Mouse (Mus musculus): ENCODE data around the gene Lpar3. TPM values are rescaled to one million over a fixed set of nuclear protein-coding genes. Genes with fewer than 3 reads are reported as not detected.
A peak's percentile ranks its signal among the peaks of the same experiment; 100 is the strongest.

Gene Lpar3
- 1.2 and 1.7 TPM in 2 replicates for polyA plus RNA-seq (2015; fragmentation: Nextera tagmentation; extraction: Ambion mirVana)

DNA sequence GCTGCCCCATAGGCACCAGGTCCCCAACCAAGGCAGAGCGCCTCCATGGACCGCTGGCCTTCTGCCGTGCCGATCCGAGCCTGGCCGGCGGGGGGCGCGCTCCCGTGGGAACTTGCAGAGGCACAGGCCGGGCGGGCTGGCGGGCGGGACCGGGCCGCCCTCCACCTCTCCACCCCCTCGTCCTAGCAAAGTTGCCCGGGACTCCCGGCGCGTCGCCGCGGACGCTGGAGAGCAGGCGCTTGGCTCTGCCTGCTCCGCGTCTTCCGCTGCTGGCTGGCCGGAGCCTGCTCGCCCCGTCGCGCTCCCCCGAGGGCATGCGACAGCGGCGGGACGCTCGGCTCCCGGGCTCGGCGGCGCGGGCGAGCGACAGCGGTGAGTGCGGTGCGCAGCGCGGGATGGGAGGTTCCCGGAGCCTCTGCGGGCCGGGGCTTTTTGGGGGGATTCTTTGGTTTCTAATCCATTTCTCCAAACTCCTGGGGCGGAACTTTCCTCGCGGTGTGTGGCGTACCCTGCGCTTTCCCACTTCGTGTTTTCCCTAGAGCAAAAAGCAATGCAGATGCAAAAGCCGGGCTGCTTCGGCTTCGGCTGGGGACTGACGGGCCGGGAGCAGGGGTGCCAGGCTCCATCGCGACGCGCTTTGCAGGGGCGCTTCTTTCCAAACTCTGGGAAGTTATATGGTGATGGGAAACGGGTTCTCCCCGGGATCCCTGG is at the start of gene Lpar3:
Gene Lpar3 (plus strand): TSS at position 188 of the 711 bp plus-strand sequence.
- Histone ChIP-seq H3K27me3 (replicated peaks) (peaks cover 22% of the 10 kb centered on the region), H3K4me2 (peak within 1 kb of the TSS; percentile 87), H3K4me3 (replicated peaks) (peak within 1 kb of the TSS; percentile 44), H3K36me3 (no peaks in the 10 kb centered on the region), H3K9ac (0 out of 2 replicates have a peak within 1 kb of the TSS, but pooled peaks have one; percentile 27), H3K9me3 (no peaks in the 10 kb centered on the region), H3K27ac (no peak within 1 kb of the TSS), H3K4me1 (0 out of 2 replicates have a peak, but pooled peaks cover 6% of the 10 kb centered on the region)
- under 1% methylated on average over 69 of the region's 73 CpGs for WGBS
- ATAC-seq (ENCODE audit: insufficient read depth, low FRiP score, low read depth): peak; percentile 73; the same call in 1 of the 2 replicates

DNA sequence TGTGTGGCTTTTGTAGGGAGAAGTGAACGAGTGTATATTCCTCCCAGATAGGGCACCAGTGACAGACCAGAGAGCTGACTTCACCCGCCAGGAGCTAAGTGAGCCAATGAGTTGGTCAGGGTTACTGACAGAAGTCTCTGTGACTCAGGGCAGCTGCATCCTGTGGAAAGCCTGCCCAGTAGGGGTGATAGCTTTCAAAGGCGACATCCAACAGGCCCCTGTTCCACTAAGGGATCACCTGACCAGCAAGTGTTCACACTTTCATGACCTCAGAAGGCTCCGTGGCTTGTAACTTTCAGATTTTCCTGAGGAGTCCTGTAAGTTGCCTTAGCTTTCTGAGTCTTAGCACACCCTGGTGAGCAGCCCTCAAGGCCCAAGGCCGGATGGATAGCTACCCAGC is 47.7 kb upstream of the Lpar3 start:
- 79% methylated on average over 5 of the region's 5 CpGs for WGBS
- no peaks in the 10 kb centered on the region for H3K27me3 ChIP-seq (replicated peaks)
- no peak overlapping the region for H3K4me3 ChIP-seq (replicated peaks)
- no peak for ATAC-seq (ENCODE audit: insufficient read depth, low FRiP score, low read depth)
- no peak overlapping the region for H3K27ac ChIP-seq
- H3K4me2 ChIP-seq: no peak overlapping the region
- peaks cover 3% of the 10 kb centered on the region; the same call in 1 of the 2 replicates for H3K9me3 ChIP-seq
- no peaks in the 10 kb centered on the region for H3K36me3 ChIP-seq
- no peaks in the 10 kb centered on the region for H3K4me1 ChIP-seq
- H3K9ac ChIP-seq: no peak overlapping the region

DNA sequence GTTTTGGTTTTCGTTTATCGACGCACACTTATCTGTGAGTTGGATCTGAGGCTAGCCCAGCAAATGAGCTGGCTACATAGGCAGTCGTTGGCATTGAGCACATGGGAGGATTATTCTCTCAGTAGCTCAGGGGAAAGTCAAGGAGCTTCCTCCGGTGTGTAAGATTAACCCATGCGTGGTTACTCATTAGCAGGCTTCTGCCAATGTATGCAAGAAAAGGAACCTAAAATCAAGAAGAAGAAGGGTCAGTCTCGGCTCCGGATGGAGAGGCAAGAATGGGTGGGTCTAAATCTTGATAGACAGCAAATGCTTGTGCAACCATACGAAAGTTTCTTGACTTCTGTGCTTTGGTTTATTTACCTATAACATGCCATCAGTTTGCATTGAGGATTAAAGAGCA is 46.5 kb upstream of the Lpar3 start:
- ATAC-seq (ENCODE audit: insufficient read depth, low FRiP score, low read depth): no peak
- no peaks in the 10 kb centered on the region for H3K4me1 ChIP-seq
- no peak overlapping the region for H3K9ac ChIP-seq
- no peak overlapping the region for H3K27ac ChIP-seq
- H3K27me3 ChIP-seq (replicated peaks): no peaks in the 10 kb centered on the region
- H3K4me3 ChIP-seq (replicated peaks): no peak overlapping the region
- H3K36me3 ChIP-seq: no peaks in the 10 kb centered on the region
- H3K9me3 ChIP-seq: peaks cover 3% of the 10 kb centered on the region; the same call in 1 of the 2 replicates
- H3K4me2 ChIP-seq: no peak overlapping the region
- 80% methylated on average over 9 of the region's 9 CpGs for WGBS

DNA sequence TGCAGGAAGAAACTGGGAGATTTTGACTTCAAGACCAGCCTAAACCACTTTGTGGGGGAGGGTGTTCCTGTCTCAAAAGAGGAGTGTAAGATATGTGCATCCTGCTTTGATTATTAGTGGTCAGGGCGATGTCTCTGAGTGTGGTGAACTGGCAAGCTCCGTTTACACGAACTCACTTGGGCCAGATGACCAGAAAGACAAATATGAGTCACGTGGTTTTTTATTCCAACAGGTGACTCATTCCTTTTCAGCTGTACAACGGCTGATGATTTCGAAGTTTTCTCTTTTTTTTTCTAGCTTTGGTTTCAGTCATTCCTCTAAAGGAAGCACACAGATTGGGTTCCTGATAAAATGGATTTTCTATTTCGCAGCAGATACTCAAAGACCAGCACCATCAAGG is 43.5 kb upstream of the Lpar3 start:
- Histone ChIP-seq H3K4me2 (peak overlapping the region; percentile 50; the same call in 1 of the 2 replicates), H3K4me3 (replicated peaks) (no peak overlapping the region), H3K4me1 (peaks cover 6% of the 10 kb centered on the region; the same call in 1 of the 2 replicates), H3K36me3 (no peaks in the 10 kb centered on the region), H3K9ac (no peak overlapping the region), H3K27ac (no peak overlapping the region), H3K9me3 (no peaks in the 10 kb centered on the region), H3K27me3 (replicated peaks) (no peaks in the 10 kb centered on the region)
- ATAC-seq (ENCODE audit: insufficient read depth, low FRiP score, low read depth): no peak
- WGBS: 58% methylated on average over 7 of the region's 7 CpGs

DNA sequence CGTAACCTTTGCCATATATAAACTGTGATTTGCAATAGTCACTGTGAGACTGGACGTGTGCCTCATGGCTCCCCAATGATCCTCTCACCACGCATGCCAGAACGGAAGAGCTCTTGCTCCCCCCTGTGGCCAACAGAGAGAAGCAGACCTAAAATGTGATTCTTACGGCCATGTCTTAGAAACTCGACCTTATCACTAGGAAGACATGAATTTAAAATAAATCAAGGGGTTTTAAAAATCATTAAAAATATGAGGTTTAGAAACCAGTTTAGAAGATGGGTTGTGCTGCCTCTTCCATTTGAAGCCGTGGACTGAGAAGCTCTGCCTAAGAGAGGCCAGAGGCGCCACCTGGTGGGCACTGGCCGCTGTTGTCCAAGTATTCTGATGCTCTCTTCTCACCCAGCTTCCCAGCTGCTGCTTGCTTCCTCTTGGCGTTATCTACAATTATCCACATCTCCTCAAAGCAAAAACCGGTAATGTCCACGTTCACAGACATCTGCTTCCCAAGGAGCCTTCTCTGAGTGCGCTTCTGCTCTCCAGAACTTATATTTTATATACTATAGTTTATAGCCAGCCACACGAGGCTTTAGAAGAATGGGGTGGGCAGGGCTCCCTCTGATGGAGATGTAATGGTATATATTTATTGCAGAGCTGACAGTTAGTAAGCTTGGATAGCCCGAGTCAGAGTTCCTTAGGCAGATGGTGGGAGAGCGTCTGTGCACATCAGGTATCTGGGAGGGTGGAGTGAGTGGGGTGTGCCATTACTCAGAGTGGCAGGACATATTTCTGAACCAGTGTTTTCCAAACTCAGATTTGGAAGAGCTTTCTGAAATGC is 42.8 kb upstream of the Lpar3 start:
- Histone ChIP-seq H3K27me3 (replicated peaks) (no peaks in the 10 kb centered on the region), H3K9ac (no peak overlapping the region), H3K4me2 (peak overlapping the region; percentile 50), H3K9me3 (no peaks in the 10 kb centered on the region), H3K36me3 (no peaks in the 10 kb centered on the region), H3K27ac (no peak overlapping the region), H3K4me1 (peaks cover 6% of the 10 kb centered on the region; the same call in 1 of the 2 replicates), H3K4me3 (replicated peaks) (peak overlapping the region; percentile 29; the same call in 1 of the 2 replicates)
- peak; percentile 68; the same call in 1 of the 2 replicates for ATAC-seq (ENCODE audit: insufficient read depth, low FRiP score, low read depth)
- WGBS: 3% methylated on average over 16 of the region's 16 CpGs

DNA sequence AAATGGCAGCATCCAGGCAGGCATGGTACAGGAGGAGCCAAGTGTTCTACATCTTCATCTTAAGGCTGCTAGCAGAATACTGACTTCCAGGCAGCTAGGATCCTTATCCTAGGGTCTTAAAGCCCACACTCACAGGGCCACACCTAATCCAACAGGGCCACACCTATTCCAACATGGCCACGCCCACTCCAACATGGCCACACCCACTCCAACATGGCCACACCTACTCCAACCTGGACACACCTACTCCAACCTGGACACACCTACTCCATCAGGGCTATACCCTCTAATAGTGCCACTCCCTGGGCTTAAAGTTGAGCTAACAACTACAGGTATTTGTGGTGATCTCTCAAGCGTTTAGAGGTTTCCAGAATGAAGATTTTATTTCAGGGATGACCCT is 40.4 kb upstream of the Lpar3 start:
- Histone ChIP-seq H3K9me3 (no peaks in the 10 kb centered on the region), H3K4me1 (peaks cover 6% of the 10 kb centered on the region; the same call in 1 of the 2 replicates), H3K4me3 (replicated peaks) (no peak overlapping the region), H3K9ac (no peak overlapping the region), H3K27me3 (replicated peaks) (no peaks in the 10 kb centered on the region), H3K36me3 (no peaks in the 10 kb centered on the region), H3K4me2 (no peak overlapping the region), H3K27ac (no peak overlapping the region)
- 36% methylated on average over 2 of the region's 2 CpGs for WGBS
- no peak for ATAC-seq (ENCODE audit: insufficient read depth, low FRiP score, low read depth)

DNA sequence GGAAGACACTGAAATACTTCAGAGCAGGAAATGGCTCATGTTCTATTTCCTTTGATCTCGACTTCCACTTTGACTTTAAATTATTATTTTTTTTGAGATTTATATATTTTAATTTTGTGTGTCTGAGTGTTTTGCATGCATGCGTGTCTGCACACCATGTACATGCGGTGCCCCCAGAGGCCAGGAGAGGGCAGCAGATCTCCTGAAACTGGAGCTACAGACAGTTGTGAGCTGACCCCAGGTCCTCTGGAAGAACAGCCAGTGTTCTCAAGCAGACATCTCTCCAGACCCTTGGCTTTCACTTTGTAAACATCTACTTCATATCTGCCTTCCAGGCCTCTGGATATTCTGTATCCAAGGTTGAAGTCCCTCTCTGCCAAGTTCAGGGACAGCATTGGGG is 39.8 kb upstream of the Lpar3 start:
- 40% methylated on average over 3 of the region's 3 CpGs for WGBS
- no peak for ATAC-seq (ENCODE audit: insufficient read depth, low FRiP score, low read depth)
- no peak overlapping the region for H3K27ac ChIP-seq
- H3K9me3 ChIP-seq: no peaks in the 10 kb centered on the region
- no peak overlapping the region for H3K9ac ChIP-seq
- no peaks in the 10 kb centered on the region for H3K36me3 ChIP-seq
- H3K4me2 ChIP-seq: no peak overlapping the region
- H3K4me1 ChIP-seq: peaks cover 6% of the 10 kb centered on the region; the same call in 1 of the 2 replicates
- H3K4me3 ChIP-seq (replicated peaks): no peak overlapping the region
- no peaks in the 10 kb centered on the region for H3K27me3 ChIP-seq (replicated peaks)

DNA sequence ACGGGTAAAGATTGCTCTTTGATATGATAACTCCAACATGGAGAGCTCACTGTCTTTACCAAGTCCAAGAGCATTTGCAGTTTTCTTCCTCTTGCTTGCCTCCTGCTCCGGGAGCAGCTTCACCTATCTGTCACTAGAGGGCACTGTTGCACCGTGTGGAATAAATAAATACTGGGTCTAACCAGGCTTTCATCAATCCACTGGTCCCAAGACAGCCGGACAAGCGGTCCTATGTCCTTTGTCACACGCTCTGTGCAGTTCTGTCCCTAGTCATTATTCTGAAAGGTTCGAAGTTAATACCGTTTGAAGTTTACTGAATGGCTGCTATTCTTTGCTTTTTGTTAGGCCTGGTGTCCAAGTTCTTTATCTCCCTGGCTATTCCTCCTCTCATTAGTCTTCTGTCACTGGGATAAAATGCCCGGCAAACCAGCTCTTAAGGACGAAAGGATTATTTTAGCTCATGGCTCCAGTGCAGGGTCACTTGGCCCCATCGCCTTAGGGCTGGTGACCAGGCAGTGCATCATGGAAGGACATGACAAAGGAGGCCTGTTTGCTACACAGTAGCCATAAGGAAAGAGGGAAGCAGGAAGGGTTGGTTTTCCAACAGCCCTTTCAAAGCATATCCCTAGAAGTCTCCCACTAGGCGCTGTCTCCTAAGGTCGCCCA is 35.6 kb upstream of the Lpar3 start:
- Histone ChIP-seq H3K9ac (no peak overlapping the region), H3K9me3 (no peaks in the 10 kb centered on the region), H3K4me1 (no peaks in the 10 kb centered on the region), H3K4me3 (replicated peaks) (no peak overlapping the region), H3K36me3 (no peaks in the 10 kb centered on the region), H3K27ac (no peak overlapping the region), H3K27me3 (replicated peaks) (no peaks in the 10 kb centered on the region), H3K4me2 (no peak overlapping the region)
- 24% methylated on average over 13 of the region's 13 CpGs for WGBS
- ATAC-seq (ENCODE audit: insufficient read depth, low FRiP score, low read depth): 0 out of 2 replicates have a peak, but pooled peaks have one; percentile 33

DNA sequence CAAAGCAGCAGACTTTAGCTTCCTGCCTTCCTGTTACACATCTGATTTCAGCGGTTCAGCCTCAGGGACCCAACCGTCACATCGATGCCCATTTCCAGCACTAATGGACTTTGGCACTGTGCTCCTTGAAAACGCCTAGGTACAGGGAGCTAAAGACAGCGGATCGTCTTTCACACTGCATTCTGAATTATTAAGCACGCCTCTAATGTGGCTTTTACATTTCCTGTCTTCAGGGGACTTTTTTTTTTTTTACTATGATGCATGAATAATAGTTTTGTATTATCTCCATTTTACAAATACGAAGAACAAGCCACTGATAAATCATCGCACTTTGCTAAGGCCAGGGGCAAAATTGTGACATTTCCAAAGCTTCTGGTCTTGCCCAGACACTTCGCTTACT is 34.7 kb upstream of the Lpar3 start:
- H3K27ac ChIP-seq: no peak overlapping the region
- H3K27me3 ChIP-seq (replicated peaks): no peaks in the 10 kb centered on the region
- H3K9ac ChIP-seq: no peak overlapping the region
- H3K4me2 ChIP-seq: no peak overlapping the region
- H3K4me1 ChIP-seq: no peaks in the 10 kb centered on the region
- no peak for ATAC-seq (ENCODE audit: insufficient read depth, low FRiP score, low read depth)
- no peaks in the 10 kb centered on the region for H3K36me3 ChIP-seq
- H3K9me3 ChIP-seq: no peaks in the 10 kb centered on the region
- 77% methylated on average over 10 of the region's 10 CpGs for WGBS
- H3K4me3 ChIP-seq (replicated peaks): no peak overlapping the region

DNA sequence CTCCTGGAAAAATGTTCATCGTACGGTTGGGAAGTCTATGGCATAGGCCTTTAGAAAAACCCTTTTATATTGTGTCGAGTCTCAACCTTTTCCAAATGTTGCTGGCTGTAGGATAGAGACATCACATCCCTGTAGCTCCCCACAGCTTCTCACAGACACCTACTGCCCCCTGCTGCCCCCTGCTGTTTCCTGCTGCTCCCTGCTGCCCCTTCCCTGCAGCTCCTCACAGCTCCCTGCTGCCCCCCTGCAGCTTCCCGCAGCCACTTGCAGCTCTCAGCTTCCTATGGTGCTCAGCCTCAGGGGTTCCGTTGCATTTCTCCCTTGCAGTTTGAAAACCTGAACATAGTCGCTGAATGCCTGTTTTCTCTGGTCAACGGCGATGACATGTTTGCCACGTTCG is 30.8 kb upstream of the Lpar3 start:
- no peak for ATAC-seq (ENCODE audit: insufficient read depth, low FRiP score, low read depth)
- Histone ChIP-seq H3K9ac (no peak overlapping the region), H3K4me1 (no peaks in the 10 kb centered on the region), H3K27me3 (replicated peaks) (no peaks in the 10 kb centered on the region), H3K9me3 (no peaks in the 10 kb centered on the region), H3K36me3 (no peaks in the 10 kb centered on the region), H3K27ac (no peak overlapping the region), H3K4me3 (replicated peaks) (no peak overlapping the region), H3K4me2 (no peak overlapping the region)
- 74% methylated on average over 10 of the region's 10 CpGs for WGBS

DNA sequence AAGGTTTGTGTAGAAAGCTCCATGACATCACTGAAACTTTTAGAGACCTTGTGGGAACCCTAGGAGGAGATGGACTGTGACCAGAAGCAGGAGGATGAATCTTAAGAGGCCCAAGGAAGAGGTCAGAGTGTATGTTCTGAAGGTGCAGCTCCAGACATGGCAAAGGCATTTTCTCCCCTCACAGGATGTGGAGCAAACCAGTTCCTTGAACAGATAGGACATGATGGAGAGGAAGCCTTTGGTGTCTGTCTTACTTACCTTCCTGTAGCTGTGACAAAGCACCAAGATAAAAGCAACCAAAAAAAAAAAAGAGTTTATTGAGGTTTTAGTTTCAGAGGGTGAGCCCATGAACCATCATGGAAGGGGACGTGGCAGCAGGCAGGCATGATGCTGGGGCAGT is 28.3 kb upstream of the Lpar3 start:
- no peak overlapping the region for H3K4me3 ChIP-seq (replicated peaks)
- no peaks in the 10 kb centered on the region for H3K27me3 ChIP-seq (replicated peaks)
- H3K4me2 ChIP-seq: no peak overlapping the region
- WGBS: 83% methylated on average over 1 of the region's 1 CpGs
- no peaks in the 10 kb centered on the region for H3K4me1 ChIP-seq
- no peaks in the 10 kb centered on the region for H3K36me3 ChIP-seq
- no peak overlapping the region for H3K9ac ChIP-seq
- H3K27ac ChIP-seq: no peak overlapping the region
- no peaks in the 10 kb centered on the region for H3K9me3 ChIP-seq
- ATAC-seq (ENCODE audit: insufficient read depth, low FRiP score, low read depth): no peak

Data from stomach, embryonic 15.5 days (tissue).